Mouse (Mus musculus) midbrain, embryonic 11.5 days (tissue): ENCODE data around the gene Specc1. TPM values are rescaled to one million over a fixed set of nuclear protein-coding genes. Genes with fewer than 3 reads are reported as not detected.

Experiments
- ATAC-seq: fragments of 200-750 bp; cut with Nextera tagmentation; 2 replicates; pipeline ENCODE4 v1.8.0; 2017; ENCODE audit warnings: moderate TSS enrichment, moderate library complexity; ENCODE audit not compliant: low FRiP score
- DNase-seq: peaks from one replicate; pipeline ENCODE4 v3.0.0; 2015; ENCODE audit warnings: low spot score; ENCODE audit errors: missing footprints
- H3K27ac ChIP-seq: fragments of 300-500 bp; sonication (generic); 2 replicates; pipeline ENCODE4 v1.5.1; 2014; ENCODE audit warnings: low read depth, low read length
- H3K27me3 ChIP-seq: fragments of 300-500 bp; sonication (generic); 2 replicates; pipeline ENCODE4 v1.6.1; 2014; ENCODE audit warnings: mild to moderate bottlenecking, low read length, moderate library complexity, mixed read lengths; ENCODE audit not compliant: control insufficient read depth, insufficient read depth
- H3K36me3 ChIP-seq: fragments of 300-500 bp; sonication (generic); 2 replicates; pipeline ENCODE4 v1.6.1; 2014; ENCODE audit warnings: mild to moderate bottlenecking, low read length, moderate library complexity, mixed read lengths; ENCODE audit not compliant: control insufficient read depth, insufficient read depth
- H3K4me1 ChIP-seq: fragments of 300-500 bp; sonication (generic); 2 replicates; pipeline ENCODE4 v1.6.1; 2014; ENCODE audit warnings: low read length; ENCODE audit not compliant: control insufficient read depth, insufficient read depth
- H3K4me2 ChIP-seq: fragments of 300-500 bp; sonication (generic); 2 replicates; pipeline ENCODE4 v1.6.1; 2014; ENCODE audit warnings: mild to moderate bottlenecking, moderate library complexity
- H3K4me3 ChIP-seq: fragments of 300-500 bp; sonication (generic); 2 replicates; pipeline ENCODE4 v1.5.1; 2014; ENCODE audit warnings: low read depth, low read length
- H3K9ac ChIP-seq: fragments of 300-500 bp; sonication (generic); 2 replicates; pipeline ENCODE4 v1.6.1; 2014; ENCODE audit warnings: low read length
- H3K9me3 ChIP-seq: fragments of 300-500 bp; sonication (generic); 2 replicates; pipeline ENCODE4 v1.6.1; 2016; ENCODE audit warnings: low read length; ENCODE audit not compliant: control insufficient read depth
- WGBS: fragments of 180-500 bp; shearing (Covaris S2); extraction: QIAGEN DNeasy Blood & Tissue Kit; methylation state at CpG from one replicate; pipeline ENCODE4 v1.1.7; 2014; 5-methylcytosine and 5-hydroxymethylcytosine counted together
- polyA plus RNA-seq: library from polyadenylated mRNA; unstranded; fragments of >200 nt; fragmentation: Nextera tagmentation; extraction: Ambion mirVana; gene quantifications from 2 replicates; pipeline ENCODE4 v1.2.1, GENCODE M21; 2014

The Specc1 gene
- polyA plus RNA-seq, 1 experiment from 2014 or later, result 15.8 TPM

GRCm38 (mm10) chr11:62106401-62106871 lies 149.9 kb downstream of the Specc1 start:
- 91% methylated on average over 1 of the region's 1 CpGs for WGBS
- Histone ChIP-seq H3K9me3 (no peaks in the 10 kb centered on the region), H3K4me2 (no peak overlapping the region), H3K27me3 (no peaks in the 10 kb centered on the region), H3K4me3 (no peak overlapping the region), H3K9ac (no peak overlapping the region), H3K27ac (no peak overlapping the region), H3K36me3 (no peaks in the 10 kb centered on the region), H3K4me1 (no peaks in the 10 kb centered on the region)
- DNase-seq, result no peak
- no peak for ATAC-seq

GRCm38 (mm10) chr11:62107272-62107836 lies 150.8 kb downstream of the Specc1 start:
- 94% methylated on average over 2 of the region's 2 CpGs for WGBS

GRCm38 (mm10) chr11:62118561-62118960 lies 162.0 kb downstream of the Specc1 start:
- ATAC-seq, result no peak

More at GRCm38 (mm10) chr11:62107272-62107836, 150.8 kb downstream of the Specc1 start:
- no peaks in the 10 kb centered on the region for H3K36me3 ChIP-seq
- no peak overlapping the region for H3K4me2 ChIP-seq
- no peak overlapping the region for H3K9ac ChIP-seq
- ATAC-seq (no peak), DNase-seq (no peak)
- H3K27me3 ChIP-seq, result no peaks in the 10 kb centered on the region
- H3K9me3 ChIP-seq, result no peaks in the 10 kb centered on the region
- no peak overlapping the region for H3K4me3 ChIP-seq
- H3K27ac ChIP-seq, result no peak overlapping the region
- no peaks in the 10 kb centered on the region for H3K4me1 ChIP-seq

GRCm38 (mm10) chr11:62119871-62120270 lies 163.3 kb downstream of the Specc1 start:
- Histone ChIP-seq H3K4me2 (no peak overlapping the region), H3K4me3 (no peak overlapping the region), H3K9ac (no peak overlapping the region), H3K4me1 (no peaks in the 10 kb centered on the region), H3K9me3 (no peaks in the 10 kb centered on the region), H3K36me3 (no peaks in the 10 kb centered on the region; the same call in 1 of the 2 replicates), H3K27me3 (no peaks in the 10 kb centered on the region), H3K27ac (no peak overlapping the region)
- 71% methylated on average over 3 of the region's 3 CpGs for WGBS
- no peak for DNase-seq
- ATAC-seq, result no peak

More at GRCm38 (mm10) chr11:62118561-62118960, 162.0 kb downstream of the Specc1 start:
- WGBS, result 93% methylated on average over 9 of the region's 9 CpGs
- Histone ChIP-seq H3K4me1 (no peaks in the 10 kb centered on the region), H3K4me3 (no peak overlapping the region), H3K9me3 (no peaks in the 10 kb centered on the region), H3K36me3 (no peaks in the 10 kb centered on the region; the same call in 1 of the 2 replicates), H3K9ac (no peak overlapping the region), H3K27ac (no peak overlapping the region), H3K27me3 (no peaks in the 10 kb centered on the region), H3K4me2 (no peak overlapping the region)
- no peak for DNase-seq

GRCm38 (mm10) chr11:62121365-62121764 lies 164.8 kb downstream of the Specc1 start:
- 79% methylated on average over 5 of the region's 5 CpGs for WGBS

GRCm38 (mm10) chr11:62127692-62128091 lies 171.1 kb downstream of the Specc1 start:
- no peak for ATAC-seq
- 37% methylated on average over 3 of the region's 3 CpGs for WGBS
- H3K27me3 ChIP-seq, result no peaks in the 10 kb centered on the region

More at GRCm38 (mm10) chr11:62121365-62121764, 164.8 kb downstream of the Specc1 start:
- no peak for DNase-seq
- Histone ChIP-seq H3K4me2 (no peak overlapping the region), H3K36me3 (no peaks in the 10 kb centered on the region; the same call in 1 of the 2 replicates), H3K9me3 (no peaks in the 10 kb centered on the region), H3K27me3 (no peaks in the 10 kb centered on the region), H3K9ac (no peak overlapping the region), H3K4me3 (no peak overlapping the region), H3K4me1 (no peaks in the 10 kb centered on the region), H3K27ac (no peak overlapping the region)
- no peak for ATAC-seq

GRCm38 (mm10) chr11:62128197-62128596 lies 171.6 kb downstream of the Specc1 start:
- DNase-seq (no peak), ATAC-seq (no peak)
- peaks cover 3% of the 10 kb centered on the region for H3K36me3 ChIP-seq
- no peak overlapping the region for H3K4me3 ChIP-seq
- no peaks in the 10 kb centered on the region for H3K9me3 ChIP-seq
- no peak overlapping the region for H3K9ac ChIP-seq
- H3K4me1 ChIP-seq, result peaks cover 12% of the 10 kb centered on the region
- H3K27me3 ChIP-seq, result no peaks in the 10 kb centered on the region; the same call in 1 of the 2 replicates
- H3K27ac ChIP-seq, result no peak overlapping the region
- 83% methylated on average over 8 of the region's 8 CpGs for WGBS
- no peak overlapping the region for H3K4me2 ChIP-seq

More at GRCm38 (mm10) chr11:62127692-62128091, 171.1 kb downstream of the Specc1 start:
- Histone ChIP-seq H3K4me3 (no peak overlapping the region), H3K9ac (no peak overlapping the region), H3K36me3 (peaks cover under 1% of the 10 kb centered on the region), H3K4me2 (no peak overlapping the region), H3K27ac (no peak overlapping the region), H3K4me1 (peaks cover 12% of the 10 kb centered on the region), H3K9me3 (no peaks in the 10 kb centered on the region)
- DNase-seq, result peak; percentile 99

- H3K4me3 ChIP-seq, result no peak overlapping the region
- no peak overlapping the region for H3K27ac ChIP-seq
- DNase-seq, result peak; percentile 86
- H3K9me3 ChIP-seq, result no peaks in the 10 kb centered on the region
- no peak overlapping the region for H3K4me2 ChIP-seq
- 0 out of 2 replicates have a peak, but pooled peaks have one; percentile 30 for ATAC-seq
- peaks cover 3% of the 10 kb centered on the region for H3K36me3 ChIP-seq
- no peaks in the 10 kb centered on the region; the same call in 1 of the 2 replicates for H3K27me3 ChIP-seq
- 25% methylated on average over 3 of the region's 3 CpGs for WGBS
- H3K9ac ChIP-seq, result no peak overlapping the region
- peaks cover 12% of the 10 kb centered on the region for H3K4me1 ChIP-seq
Measured at GRCm38 (mm10) chr11:62130191-62130590, 173.6 kb downstream of the Specc1 start.

GRCm38 (mm10) chr11:62130685-62131295 lies 174.2 kb downstream of the Specc1 start:
- H3K9ac ChIP-seq, result no peak overlapping the region
- H3K4me1 ChIP-seq, result peaks cover 12% of the 10 kb centered on the region
- no peak for ATAC-seq
- peaks cover 3% of the 10 kb centered on the region for H3K36me3 ChIP-seq
- no peak overlapping the region for H3K4me3 ChIP-seq
- no peak overlapping the region for H3K4me2 ChIP-seq
- no peaks in the 10 kb centered on the region for H3K9me3 ChIP-seq
- no peak for DNase-seq
- 33% methylated on average over 2 of the region's 2 CpGs for whole genome bisulfite sequencing
- H3K27me3 ChIP-seq, result no peaks in the 10 kb centered on the region; the same call in 1 of the 2 replicates
- H3K27ac ChIP-seq, result no peak overlapping the region
